Mouse (Mus musculus) left cerebral cortex, postnatal 14 days (tissue): ENCODE measurements around the gene Med20. TPM values are rescaled to one million over a fixed set of nuclear protein-coding genes. Genes with fewer than 3 reads are reported as not detected.
A peak's percentile ranks its signal among the peaks of the same experiment; 100 is the strongest.
"Not testable (repeated sequence)": the region's sequence is repeated elsewhere in the genome, so short reads cannot be mapped to it uniquely, and the experiment has no call there.

Source experiments
- DNase-seq, 2 experiments: peaks; one replicate each; pipeline ENCODE4 v3.0.0; 2021 to 2022; ENCODE audit warnings: low spot score in 2 of 2, mixed read lengths in 1 of 2
- intact Hi-C: fragments of 180-260 bp; cut with DNase I; formaldehyde crosslinking; loops from one replicate; pipeline ENCODE4 v1.15.1; 2025
- total RNA-seq, 2 experiments: library from RNA; stranded (reverse); gene quantifications; 2 replicates each; pipeline ENCODE4 v1.2.3; 2021

Gene Med20
- total RNA-seq, 2 experiments from 2014 or later, result 20.8 to 28.9 TPM

DNA sequence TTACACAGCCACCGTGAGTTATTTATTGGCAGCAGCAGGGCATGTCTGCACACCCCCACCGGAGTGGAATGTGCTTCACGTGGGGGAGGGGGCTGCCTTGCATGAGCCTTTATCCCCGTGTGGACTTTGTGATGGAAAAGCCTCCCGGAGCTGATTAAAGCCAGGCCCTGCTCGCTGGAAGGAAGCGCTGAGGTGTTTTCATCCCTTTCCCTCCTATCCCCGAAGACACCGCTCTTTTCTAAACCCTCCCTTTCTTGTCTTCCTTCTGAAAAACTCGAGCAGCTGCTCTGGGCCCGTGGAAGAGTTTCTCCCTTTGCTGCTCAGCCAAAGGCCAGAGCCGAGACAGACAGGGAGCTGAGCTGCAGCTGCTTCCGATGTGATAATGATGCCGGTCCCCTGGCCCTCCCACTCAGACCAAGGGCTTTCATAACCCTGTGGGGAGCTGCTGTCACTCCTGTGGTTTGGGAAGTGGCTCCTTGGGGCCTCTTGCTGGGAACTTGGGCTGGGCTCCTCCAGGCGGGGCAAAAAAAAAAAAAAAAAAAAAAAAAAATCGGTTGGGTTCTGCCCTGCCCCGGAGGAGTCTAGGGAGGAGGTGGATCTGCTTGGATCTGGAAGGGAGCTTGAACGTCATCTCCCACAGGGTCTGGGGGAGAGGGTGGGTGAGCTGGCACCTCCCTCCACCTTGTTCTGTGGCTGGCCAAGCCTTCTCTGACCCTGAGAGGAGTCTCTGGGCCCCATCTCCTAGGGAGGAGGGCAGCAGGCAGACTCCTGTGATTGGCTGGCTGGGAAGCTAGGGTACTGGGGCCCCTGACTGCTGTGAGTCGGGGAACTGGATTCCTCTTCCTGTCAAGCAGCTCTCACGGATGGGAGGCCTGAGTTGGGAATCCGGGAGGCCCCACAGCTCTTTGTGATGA lies 15.9 kb upstream of the Med20 start:
- intact Hi-C loops, result loop anchor here (2.0 to 10.0 kb wide), 2 partner anchors 85 to 211 kb away; partner anchors contain the start of gene Guca1b
- no peak for DNase-seq

DNA sequence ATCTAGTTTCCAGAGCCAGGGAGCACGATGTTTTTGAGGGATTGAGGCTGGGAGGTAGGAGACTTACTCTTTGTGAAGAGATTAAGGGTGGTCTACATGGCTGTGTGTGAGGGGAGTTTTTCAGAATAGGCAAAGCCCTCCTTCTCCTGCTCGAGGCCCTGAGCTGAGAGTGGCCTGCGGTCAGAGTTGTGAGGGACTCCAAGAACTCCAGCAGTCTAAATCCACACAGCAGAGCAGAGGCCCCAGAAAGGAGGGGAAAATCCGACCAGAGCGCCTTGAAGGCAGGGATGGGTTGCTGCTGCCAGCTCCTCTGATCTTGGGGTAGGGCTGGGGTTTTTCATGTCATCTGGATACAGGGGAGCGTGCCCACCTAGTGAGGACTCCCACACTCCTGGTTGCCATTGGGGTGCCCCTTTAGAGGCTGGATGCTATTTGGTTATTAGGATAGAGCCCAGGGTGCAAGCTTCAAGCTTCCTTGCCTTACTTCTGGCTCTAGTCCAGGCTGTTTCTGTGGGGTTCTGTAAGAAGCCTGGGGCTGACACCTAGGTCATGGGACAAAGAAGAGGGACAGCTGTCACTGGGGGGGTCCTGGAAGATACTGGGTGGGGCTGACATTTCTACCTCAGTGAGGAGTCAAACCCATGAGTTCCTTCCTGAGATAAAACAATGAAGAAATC lies 15.1 kb upstream of the Med20 start:
- intact Hi-C loops, result loop anchor here (10.0 kb wide), 1 partner anchor 211 kb away; the partner anchor contains the start of gene Guca1b

DNA sequence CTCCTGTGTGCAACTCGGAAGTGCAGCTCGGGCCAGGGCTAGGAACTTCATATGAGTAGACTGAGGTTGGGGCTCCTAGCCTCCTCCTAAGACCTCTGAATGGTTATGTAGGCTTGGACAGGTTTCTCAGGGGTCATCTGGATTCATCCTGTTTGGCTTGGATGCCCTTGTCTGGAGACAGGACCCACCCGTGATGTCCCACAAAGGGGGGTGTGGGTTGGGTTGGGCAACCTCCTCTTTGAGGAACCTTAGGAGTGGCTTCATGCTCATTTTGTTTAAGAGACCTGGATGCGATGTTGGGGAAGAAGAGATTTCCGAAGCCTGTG lies 14.6 kb upstream of the Med20 start:
- intact Hi-C loops, result loop anchor here (10.0 kb wide), 1 partner anchor 212 kb away; the partner anchor contains the start of gene Guca1b
- DNase-seq, result no peak

More for the DNA sequence above, 15.1 kb upstream of the Med20 start:
- no peak for DNase-seq

DNA sequence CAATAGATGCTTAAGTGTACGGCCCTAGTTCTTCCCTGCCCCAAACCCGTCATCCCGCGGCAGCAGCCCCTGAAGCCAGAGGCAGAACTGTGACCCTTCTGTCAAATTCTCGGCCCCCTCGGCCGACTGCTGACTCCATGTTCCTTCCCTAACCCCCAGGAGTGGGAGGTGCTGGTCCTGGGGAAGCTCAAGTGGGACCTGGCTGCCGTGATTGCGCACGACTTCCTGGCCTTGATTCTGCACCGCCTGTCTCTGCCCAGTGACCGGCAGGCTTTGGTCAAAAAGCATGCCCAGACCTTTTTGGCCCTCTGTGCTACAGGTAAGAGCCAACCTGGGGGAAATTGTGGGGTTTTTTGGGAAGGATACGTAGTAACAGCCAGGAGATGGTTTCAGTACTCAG lies 14.1 kb upstream of the Med20 start:
- intact Hi-C loops, result loop anchor here (10.0 kb wide), 1 partner anchor 212 kb away; the partner anchor contains the start of gene Guca1b
- DNase-seq, result no peak

DNA sequence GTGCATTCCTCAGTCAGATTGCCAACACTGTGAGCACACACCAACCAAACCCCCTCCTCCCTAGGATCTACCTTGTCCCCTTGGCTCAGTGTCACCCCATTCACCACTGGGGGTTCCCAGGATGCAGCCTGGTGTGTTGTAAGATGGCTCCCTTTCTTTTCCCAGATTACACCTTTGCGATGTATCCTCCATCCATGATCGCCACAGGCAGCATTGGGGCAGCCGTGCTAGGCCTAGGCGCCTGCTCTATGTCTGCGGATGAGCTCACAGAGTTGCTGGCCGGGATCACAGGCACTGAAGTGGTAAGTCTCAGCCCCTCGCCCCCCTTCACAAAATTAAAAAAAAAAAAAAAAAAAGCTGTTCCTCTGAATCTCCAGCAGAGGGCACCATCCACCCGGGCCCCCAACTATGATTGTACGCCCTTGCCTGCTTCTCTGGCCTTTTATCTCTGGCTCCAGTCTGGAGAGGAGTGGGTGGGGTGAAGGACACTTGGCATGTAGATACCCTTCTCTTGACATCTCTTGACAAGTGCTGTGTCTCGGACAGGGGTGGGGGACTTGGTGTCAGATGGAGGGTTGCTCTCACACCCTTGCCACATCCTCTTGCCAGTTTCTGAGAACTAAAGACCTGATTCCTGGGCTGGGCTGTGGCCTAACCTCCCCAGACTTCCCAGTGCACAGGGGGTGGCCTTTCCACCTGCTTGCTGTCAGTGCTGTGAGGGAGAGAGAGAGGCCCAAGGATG lies 13.4 kb upstream of the Med20 start:
- intact Hi-C loops, result loop anchor here (10.0 kb wide), 1 partner anchor 213 kb away; the partner anchor contains the start of gene Guca1b

DNA sequence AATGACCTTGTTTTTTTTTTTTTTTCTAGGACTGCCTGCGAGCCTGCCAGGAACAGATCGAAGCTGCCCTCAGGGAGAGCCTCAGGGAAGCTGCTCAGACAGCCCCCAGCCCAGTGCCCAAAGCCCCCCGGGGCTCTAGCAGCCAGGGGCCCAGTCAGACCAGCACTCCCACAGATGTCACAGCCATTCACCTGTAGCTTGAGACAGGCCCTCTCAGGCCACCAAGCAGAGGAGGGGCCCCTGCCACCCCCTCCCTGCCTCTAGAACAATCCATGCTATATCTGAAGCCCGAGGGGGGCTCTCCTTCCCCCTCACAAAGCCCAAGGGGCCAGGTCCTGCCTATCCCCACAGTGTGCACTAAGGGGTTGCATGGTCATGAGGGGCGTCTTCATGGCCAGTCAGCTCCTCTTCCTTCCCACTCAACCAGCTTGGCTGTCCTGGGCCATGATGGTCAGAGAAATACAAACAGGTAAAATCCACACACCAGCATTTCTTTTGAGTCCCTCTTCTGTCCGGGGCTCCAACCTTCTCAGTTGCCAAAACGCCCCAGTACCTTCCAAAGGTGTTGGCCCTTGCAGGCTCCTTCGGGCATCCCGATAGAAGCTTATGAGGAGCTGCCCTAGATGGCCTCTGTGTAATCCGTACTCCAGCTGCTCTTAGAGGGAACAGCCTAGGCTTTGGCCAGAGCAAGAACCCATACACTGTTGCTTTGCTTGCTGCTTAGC lies 12.6 kb upstream of the Med20 start:
- intact Hi-C loops, result loop anchor here (10.0 kb wide), 1 partner anchor 214 kb away; the partner anchor contains the start of gene Guca1b

More for the DNA sequence above, 13.4 kb upstream of the Med20 start:
- peak in 1 of 2 experiments; percentile 28 for DNase-seq

DNA sequence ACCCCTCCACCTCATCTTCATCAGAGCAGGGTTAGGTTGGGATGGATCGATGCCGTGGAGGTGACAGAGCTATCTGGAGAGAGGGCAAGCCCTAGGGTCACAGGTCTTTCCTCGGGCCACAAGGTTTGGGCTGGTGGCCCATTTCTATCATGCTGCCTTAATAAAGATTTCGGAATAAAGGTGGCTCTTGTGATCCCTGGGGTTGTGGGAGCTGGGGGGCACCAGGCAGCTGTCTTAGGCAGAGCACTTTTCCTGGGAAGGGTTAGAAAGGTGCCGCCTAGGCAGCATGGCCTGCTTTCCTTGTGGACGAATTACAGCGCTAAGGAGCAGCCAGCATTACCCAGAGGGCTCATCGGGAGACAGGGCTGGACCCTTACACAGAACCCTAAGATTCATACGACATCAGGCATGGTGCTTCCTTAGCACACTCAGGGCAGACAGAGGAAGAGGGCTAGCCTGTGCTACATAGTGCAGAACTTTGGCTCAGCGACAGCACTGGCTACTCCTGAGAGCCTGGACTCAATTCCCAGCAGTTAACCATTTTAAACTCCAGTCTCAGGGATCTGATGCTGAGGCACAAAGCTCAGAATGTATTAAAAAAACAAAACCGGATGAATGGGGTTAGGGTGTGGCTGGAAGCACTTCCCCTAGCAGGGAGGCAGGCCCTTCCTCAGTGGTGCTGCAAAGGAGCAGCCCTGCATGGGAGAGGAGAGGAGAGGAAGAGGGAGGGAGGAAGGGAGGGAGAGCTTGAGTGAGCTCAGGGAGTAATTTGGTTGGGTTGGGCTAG lies 11.7 kb upstream of the Med20 start:
- intact Hi-C loops, result loop anchor here (10.0 kb wide), 1 partner anchor 215 kb away; the partner anchor contains the start of gene Guca1b
- no peak for DNase-seq

More for the DNA sequence above, 12.6 kb upstream of the Med20 start:
- not testable (repeated sequence) for DNase-seq

DNA sequence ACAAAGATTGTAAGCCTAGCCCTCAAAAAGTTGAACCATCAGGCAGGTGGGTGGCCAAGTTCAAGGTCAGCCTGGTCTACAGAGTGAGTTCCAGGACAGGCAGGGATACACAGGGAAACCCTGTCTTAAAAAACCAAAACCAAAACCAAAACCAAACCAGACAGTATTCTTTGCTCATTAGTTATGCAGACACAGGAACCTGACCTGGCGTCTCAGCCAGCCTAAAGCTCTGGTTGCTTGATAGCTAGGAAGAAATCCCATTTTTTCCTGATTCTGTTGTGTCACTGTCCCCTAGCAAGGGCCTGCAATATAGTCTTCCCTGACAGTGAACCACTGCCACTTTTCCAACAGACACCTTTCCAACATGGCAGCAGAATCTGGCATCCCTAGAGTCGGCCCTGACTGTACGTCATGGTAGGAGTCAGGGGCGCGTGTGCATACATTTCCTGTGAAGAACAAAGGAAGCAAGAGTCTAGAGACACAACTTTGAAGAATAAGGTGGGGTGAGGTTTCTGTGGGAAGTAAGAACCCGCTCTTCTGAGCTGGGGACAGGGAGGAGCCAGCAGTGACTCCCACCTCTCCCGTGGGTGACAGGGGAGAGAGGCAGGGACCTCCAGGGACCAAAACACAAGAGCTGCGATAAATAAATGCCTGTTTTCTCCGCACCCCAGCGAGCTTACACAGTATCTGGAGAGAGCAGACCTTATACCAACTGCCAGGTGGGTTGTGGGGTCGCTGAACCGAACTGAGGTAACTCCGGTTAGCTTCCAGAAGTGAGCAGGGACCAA lies 10.6 kb upstream of the Med20 start:
- no peak for DNase-seq
- intact Hi-C loops, result no loop called here

DNA sequence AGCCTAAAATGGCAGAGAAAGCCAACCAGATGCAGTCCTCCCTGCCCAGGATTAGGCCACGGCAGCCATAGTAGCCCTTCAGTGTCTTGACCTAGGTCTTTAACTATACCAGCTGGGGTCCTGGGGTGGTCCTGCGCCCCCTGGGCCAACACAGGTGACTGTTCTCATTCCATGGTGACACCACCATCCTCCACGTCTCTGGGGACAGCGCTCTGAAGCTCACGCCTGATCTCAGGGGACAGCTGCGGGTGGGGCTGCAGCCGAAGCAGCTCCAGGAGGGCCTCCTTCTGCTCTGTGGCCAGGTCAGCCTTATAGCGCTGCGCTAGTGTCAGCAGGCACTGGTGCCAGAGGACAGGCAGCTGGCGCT lies 10.0 kb upstream of the Med20 start:
- no peak for DNase-seq
- intact Hi-C loops, result no loop called here

DNA sequence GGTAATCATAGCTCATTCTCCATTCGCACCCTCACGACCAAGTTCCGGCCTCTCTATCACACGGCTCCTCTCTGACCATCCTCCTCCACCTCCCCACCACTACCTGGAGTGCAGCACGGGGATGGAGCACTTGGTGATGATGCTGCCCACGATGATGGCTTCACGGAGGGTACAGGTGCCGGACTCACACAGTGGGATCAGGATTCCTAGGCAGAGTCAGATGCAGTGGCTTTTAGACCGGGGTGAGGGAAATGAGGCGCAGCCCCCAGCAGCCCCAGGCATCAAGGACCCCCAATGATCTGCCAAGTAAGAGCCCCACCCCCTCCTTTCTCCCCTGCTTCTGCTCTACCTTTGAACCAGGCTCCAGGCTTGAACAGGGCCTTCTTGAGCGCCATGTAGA lies 9.1 kb upstream of the Med20 start:
- no peak for DNase-seq
- intact Hi-C loops, result no loop called here

DNA sequence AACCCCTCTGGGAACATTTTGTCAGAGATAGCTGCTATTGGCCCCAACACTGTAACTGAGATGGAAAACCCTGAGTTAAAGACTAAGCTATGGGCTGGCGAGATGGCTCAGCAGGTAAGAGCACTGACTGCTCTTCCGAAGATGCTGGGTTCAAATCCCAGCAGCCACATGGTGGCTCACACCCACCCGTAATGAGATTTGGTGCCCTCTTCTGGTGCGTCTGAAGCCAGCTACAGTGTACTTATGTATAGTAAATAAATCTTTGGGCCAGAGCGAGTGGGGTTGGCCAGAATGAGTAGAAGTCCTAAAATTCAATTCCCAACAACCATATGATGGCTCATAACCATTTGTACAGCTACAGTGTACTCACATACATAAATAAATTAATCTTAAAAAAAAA lies 5.2 kb upstream of the Med20 start:
- DNase-seq, result no peak
- intact Hi-C loops, result no loop called here

DNA sequence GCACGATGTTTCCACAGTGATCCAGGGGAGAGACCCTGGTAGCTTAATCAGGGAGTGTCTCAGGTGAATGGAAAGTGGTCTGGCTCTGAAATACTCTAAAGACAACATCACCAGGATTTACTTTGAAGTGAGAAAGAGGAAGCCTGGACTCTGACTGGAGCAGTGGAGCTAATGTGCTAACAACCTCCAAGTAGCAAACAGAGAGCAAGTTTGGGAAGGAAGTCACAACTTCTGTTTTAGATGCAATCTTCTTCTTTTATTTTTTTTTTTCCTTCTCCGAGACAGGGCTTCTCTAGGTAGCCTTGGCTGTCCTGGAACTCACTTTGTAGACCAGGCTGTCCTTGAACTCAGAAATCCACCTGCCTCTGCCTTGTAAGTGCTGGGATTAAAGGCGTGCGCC lies 2.2 kb upstream of the Med20 start:
- intact Hi-C loops, result no loop called here
- no peak for DNase-seq

DNA sequence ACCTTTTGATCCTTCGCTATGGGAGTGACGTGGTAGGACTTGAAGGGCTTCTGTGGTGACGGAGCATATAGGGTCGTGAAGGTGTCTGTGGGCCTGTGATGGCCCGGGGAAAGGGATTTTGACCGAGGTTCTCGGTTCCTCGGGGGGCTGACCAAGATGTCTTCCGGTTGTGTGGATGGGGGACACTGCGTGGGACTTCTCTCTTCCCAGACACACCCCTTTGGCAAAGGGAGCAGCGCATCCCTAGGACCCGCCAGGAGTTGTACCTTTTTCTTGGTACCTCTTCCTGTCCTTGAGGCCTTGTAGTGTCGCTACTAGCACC lies 240 bp downstream of the Med20 start:
- intact Hi-C loops, result loop anchor here (5.0 kb wide), 1 partner anchor 71 kb away; no protein-coding TSS in a partner anchor
- DNase-seq, result no peak

DNA sequence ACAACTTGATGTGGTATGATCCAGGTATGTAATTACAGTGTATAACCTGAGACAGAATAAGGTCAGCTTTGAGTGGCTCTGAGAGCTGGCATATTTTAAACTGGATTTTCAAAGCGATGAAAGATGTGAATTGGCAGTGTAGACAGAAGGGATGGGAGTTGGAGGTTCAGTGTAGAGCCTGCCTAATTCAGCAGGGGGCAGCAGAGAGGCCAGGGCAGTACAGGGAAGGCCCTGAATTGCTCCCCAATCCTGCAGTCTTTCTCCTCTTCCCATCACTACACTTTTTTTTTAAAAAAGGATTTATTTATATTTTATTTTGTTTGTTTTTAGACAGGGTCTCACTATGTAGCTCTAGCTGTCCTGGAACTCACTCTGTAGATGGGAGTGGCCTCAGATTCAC lies 2.6 kb downstream of the Med20 start:
- no peak for DNase-seq
- intact Hi-C loops, result loop anchor here (5.0 kb wide), 1 partner anchor 68 kb away; no protein-coding TSS in a partner anchor

DNA sequence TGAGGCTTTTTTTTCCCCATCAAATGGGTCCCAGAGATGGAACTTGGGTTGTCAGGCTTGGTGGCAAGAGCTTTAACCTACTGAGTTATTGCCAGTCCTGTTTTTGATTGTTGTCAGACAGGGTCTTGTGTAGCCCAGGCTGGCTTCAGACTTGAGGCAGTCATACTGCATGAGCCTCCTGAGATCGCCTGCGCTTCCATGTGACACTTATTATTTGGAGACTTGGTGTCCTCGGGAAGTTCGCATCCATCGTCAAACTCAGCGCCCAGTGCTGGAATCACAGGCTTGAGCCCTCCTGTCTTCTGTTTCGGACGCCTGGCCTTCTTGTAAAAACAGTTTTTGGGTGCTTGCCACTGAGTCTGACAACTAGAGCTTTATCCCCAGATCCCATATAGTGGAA lies 4.7 kb downstream of the Med20 start:
- intact Hi-C loops, result no loop called here
- DNase-seq, result no peak

DNA sequence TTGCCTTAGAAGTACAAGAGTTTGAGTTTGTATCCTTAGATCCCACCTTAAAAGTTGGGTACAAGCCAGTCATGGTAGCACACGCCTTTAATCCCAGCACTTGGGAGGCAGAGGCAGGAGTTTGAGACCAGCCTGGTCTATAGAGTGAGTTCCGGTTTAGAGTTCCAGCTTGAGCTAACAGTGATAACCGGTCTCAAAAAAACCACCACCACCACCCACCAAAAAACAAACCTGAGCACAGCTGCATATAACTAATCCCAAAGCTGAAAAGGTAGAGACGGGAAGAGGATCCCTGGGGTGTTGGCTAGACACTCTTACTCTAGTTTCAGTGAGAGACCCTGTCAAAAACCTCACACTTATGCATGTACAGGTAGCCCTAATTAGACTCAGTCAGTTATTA lies 5.3 kb downstream of the Med20 start:
- intact Hi-C loops, result no loop called here

DNA sequence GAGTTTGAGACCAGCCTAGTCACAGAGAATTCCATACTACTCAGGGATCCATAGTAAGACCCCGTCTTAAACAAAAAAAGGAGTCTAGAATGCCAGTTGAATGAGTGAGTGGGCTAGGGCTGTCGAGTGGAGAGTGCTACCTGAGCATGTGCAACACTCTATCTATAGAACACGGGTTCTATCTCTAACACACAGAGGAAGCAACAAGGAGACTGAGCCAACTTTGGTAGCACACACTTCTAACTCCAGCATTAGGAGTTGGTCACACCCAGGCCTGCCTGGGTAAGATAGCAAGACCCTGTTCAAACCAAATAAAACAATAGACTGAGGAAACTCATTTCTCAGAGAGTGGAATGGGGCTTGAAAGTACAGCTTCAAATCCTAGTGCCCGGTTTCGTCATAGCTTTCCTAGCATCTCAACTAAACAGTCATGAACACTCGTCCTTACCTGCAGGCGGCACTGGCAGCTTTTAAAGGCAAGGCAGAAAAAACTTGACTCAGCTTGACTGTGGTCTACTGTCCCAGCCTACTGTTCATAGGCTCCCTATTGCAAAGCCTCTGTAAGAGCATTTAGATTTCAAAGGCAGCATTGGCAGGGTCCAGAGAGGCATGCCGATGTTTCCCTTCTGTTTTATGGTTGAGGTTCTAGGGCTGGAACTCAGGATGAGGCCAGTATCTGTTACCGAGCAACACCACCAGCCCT lies 6.4 kb downstream of the Med20 start:
- intact Hi-C loops, result no loop called here
- DNase-seq, result no peak

More for the DNA sequence above, 5.3 kb downstream of the Med20 start:
- DNase-seq, result no peak
